Mouse (Mus musculus) kidney, adult 2 months (tissue): ENCODE measurements around the gene Sept9. TPM values are rescaled to one million over a fixed set of nuclear protein-coding genes. Genes with fewer than 3 reads are reported as not detected.
"Not testable (repeated sequence)": the region's sequence is repeated elsewhere in the genome, so short reads cannot be mapped to it uniquely, and the experiment has no call there.

Experiments used
- DNase-seq: peaks from one replicate; pipeline ENCODE4 v3.0.0; 2021
- H3K27ac ChIP-seq: fragments of 200-500 bp; 2 replicates; pipeline ENCODE4 v1.5.1; 2012; ENCODE audit warnings: low read depth, low read length, control low read depth, inconsistent platforms; ENCODE audit not compliant: insufficient read depth
- H3K27me3 ChIP-seq: fragments of 200-500 bp; replicated peaks from 2 replicates; pipeline ENCODE4 v1.6.1; 2012; ENCODE audit warnings: mild to moderate bottlenecking, moderate library complexity, low read length, inconsistent platforms; ENCODE audit not compliant: control insufficient read depth, insufficient read depth
- H3K36me3 ChIP-seq: fragments of 200-500 bp; 2 replicates; pipeline ENCODE4 v1.6.1; 2012; ENCODE audit warnings: mild to moderate bottlenecking, moderate library complexity, low read length, inconsistent platforms; ENCODE audit not compliant: control insufficient read depth, insufficient read depth
- H3K4me1 ChIP-seq: fragments of 200-500 bp; 2 replicates; pipeline ENCODE4 v1.6.1; 2011; ENCODE audit warnings: low read length; ENCODE audit not compliant: control insufficient read depth, insufficient read depth
- H3K4me3 ChIP-seq: fragments of 200-500 bp; 2 replicates; pipeline ENCODE4 v1.5.1; 2011; ENCODE audit warnings: mild to moderate bottlenecking, low read depth, low read length, control low read depth; ENCODE audit not compliant: insufficient read depth
- CTCF ChIP-seq: fragments of 200-500 bp; conservative IDR thresholded peaks from 2 replicates; pipeline ENCODE4 v1.5.1; 2011; ENCODE audit warnings: low read depth, mild to moderate bottlenecking, control low read depth, low read length, moderate library complexity, mixed read lengths; ENCODE audit not compliant: insufficient read depth, insufficient read length
- POLR2A ChIP-seq: fragments of 200-500 bp; IDR thresholded peaks from one replicate; pipeline ENCODE4 v1.6.1; 2011; ENCODE audit warnings: low read depth, low read length, control low read depth
- WGBS: fragments of 180-500 bp; shearing (Covaris S2); methylation state at CpG from one replicate; pipeline ENCODE4 v1.1.7; 2018; 5-methylcytosine and 5-hydroxymethylcytosine counted together
- polyA plus RNA-seq: library from polyadenylated mRNA; depleted of rRNA; stranded (reverse); fragments of >200 nt; gene quantifications from 2 replicates; pipeline ENCODE4 v1.2.3, GENCODE M21; 2012

Sept9 gene
- polyA plus RNA-seq, 1 experiment = 25.9 TPM

- no peaks in the 10 kb centered on the region for H3K27me3 ChIP-seq
- no peak for DNase-seq
- no peak overlapping the region for H3K27ac ChIP-seq
- peaks cover 17% of the 10 kb centered on the region for H3K4me1 ChIP-seq
- no peaks in the 10 kb centered on the region for H3K36me3 ChIP-seq
- TF ChIP-seq CTCF (no peak), POLR2A (no peak)
- H3K4me3 ChIP-seq = no peak overlapping the region
- WGBS = 93% methylated on average over 7 of the region's 7 CpGs
These were observed 142.6 kb downstream of the Sept9 start for GRCm38 (mm10) chr11:117342076-117342475.

GRCm38 (mm10) chr11:117342490-117342889 is 143.0 kb downstream of the Sept9 start:
- H3K4me3 ChIP-seq, H3K27ac ChIP-seq, H3K36me3 ChIP-seq, H3K27me3 ChIP-seq, DNase-seq: not testable (repeated sequence)
- H3K4me1 ChIP-seq = peaks cover 17% of the 10 kb centered on the region
- 95% methylated on average over 6 of the region's 6 CpGs for WGBS

- no peak for TF ChIP-seq CTCF
- no peak for TF ChIP-seq POLR2A
- H3K36me3 ChIP-seq = no peaks in the 10 kb centered on the region
- peaks cover 15% of the 10 kb centered on the region for H3K4me1 ChIP-seq
- H3K4me3 ChIP-seq = no peak overlapping the region
- H3K27ac ChIP-seq = no peak overlapping the region
- WGBS = 68% methylated on average over 5 of the region's 5 CpGs
- no peak for DNase-seq
- H3K27me3 ChIP-seq = no peaks in the 10 kb centered on the region
These were observed 144.3 kb downstream of the Sept9 start for GRCm38 (mm10) chr11:117343800-117344199.

GRCm38 (mm10) chr11:117344339-117345021 is 145.0 kb downstream of the Sept9 start:
- 51% methylated on average over 11 of the region's 11 CpGs for WGBS
- no peak for DNase-seq
- Histone ChIP-seq H3K27me3 (no peaks in the 10 kb centered on the region), H3K4me3 (no peak overlapping the region), H3K4me1 (peaks cover 11% of the 10 kb centered on the region), H3K27ac (no peak overlapping the region), H3K36me3 (no peaks in the 10 kb centered on the region)
- TF ChIP-seq POLR2A (no peak), CTCF (no peak)

GRCm38 (mm10) chr11:117345022-117345765 is 145.7 kb downstream of the Sept9 start:
- Histone ChIP-seq H3K4me3 (no peak overlapping the region), H3K36me3 (no peaks in the 10 kb centered on the region), H3K27me3 (no peaks in the 10 kb centered on the region), H3K4me1 (peaks cover 11% of the 10 kb centered on the region), H3K27ac (no peak overlapping the region)
- WGBS = 42% methylated on average over 12 of the region's 12 CpGs
- no peak for TF ChIP-seq CTCF
- TF ChIP-seq POLR2A = no peak
- DNase-seq = no peak

- H3K36me3 ChIP-seq = no peaks in the 10 kb centered on the region
- DNase-seq = no peak
- H3K27me3 ChIP-seq = no peaks in the 10 kb centered on the region
- H3K4me3 ChIP-seq = no peak overlapping the region
- no peak overlapping the region for H3K27ac ChIP-seq
- peaks cover 11% of the 10 kb centered on the region for H3K4me1 ChIP-seq
- TF ChIP-seq CTCF (no peak), POLR2A (no peak)
- WGBS = 92% methylated on average over 4 of the region's 4 CpGs
These were observed 147.8 kb downstream of the Sept9 start for GRCm38 (mm10) chr11:117347256-117347655.

- DNase-seq = no peak
- Histone ChIP-seq H3K27ac (no peak overlapping the region), H3K4me3 (no peak overlapping the region), H3K36me3 (no peaks in the 10 kb centered on the region), H3K27me3 (no peaks in the 10 kb centered on the region), H3K4me1 (peaks cover 10% of the 10 kb centered on the region)
- TF ChIP-seq CTCF (no peak), POLR2A (no peak)
- WGBS = 37% methylated on average over 10 of the region's 10 CpGs
These were observed 149.1 kb downstream of the Sept9 start for GRCm38 (mm10) chr11:117348429-117349103.
